11 mouse cellular contexts compared by ENCODE assay signal in the genomic region with DNA sequence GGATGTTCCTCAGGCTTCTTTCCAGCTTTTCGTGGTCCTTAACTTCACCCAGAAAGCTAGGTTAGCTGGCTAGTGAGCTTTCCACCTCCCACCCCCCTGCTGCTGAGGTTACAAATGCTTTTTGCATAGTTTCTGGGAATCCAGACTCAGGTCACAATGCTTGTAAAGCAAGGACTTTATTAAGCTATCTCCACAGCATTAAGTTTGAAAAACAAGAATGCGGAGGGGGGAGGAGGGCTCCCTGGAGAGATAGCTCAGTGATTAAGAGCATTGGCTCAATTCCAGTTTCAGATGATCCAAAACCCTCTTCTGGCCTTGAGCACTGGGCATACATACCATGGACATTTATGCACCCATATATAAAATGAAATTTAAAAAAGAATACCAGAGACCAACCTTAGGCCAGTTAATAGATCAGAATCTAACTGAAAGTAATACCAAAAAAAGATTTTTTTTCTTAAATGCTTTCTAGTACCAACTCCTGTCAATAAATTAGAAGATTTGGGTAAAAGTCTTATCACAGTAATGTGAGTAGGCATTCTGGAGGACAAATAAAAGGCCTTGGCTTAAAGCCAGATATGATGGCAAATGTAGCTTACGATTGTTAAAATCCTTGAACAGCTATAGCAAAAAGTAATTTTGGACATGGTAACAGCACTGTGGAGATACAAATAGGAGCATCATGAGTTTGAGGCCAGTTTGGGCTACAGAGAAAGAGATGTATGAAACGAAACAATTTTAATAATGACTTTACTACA.
DNase-seq lines count a peak whose midpoint lies in the region; ATAC-seq lines count a peak whose summit lies in the region.
"Had no signal": no experiment of that assay in that cellular context is flagged by ENCODE, and none has a peak within 500 bp of the region (broad histone marks: within the 10 kb centered on the region; RNA-seq: fewer than 3 reads in every experiment).

No protein-coding gene starts in this region.

- ATAC-seq in limb, embryonic 13.5 days (ENCODE audit: low FRiP score, low read depth) = no peak
- no peak for ATAC-seq in hindbrain, embryonic 16.5 days

- H3K9me3 ChIP-seq in limb, embryonic 13.5 days = no peaks in the 10 kb centered on the region
- no peaks in the 10 kb centered on the region for H3K9me3 ChIP-seq in limb, embryonic 10.5 days (replicated peaks)
- no peaks in the 10 kb centered on the region for H3K9me3 ChIP-seq in hindbrain, embryonic 16.5 days (ENCODE audit: control insufficient read depth, low read length)
- H3K9me3 ChIP-seq: hindbrain, embryonic 15.5 days; stomach, embryonic 15.5 days had no signal

- H3K4me2 ChIP-seq in limb, embryonic 13.5 days (replicated peaks) = no peak overlapping the region
- H3K4me2 ChIP-seq in hindbrain, embryonic 16.5 days (ENCODE audit: low read length) = no peak overlapping the region
- H3K4me2 ChIP-seq: hindbrain, embryonic 15.5 days; stomach, embryonic 15.5 days had no signal

- H3K9ac ChIP-seq in limb, embryonic 13.5 days = no peak overlapping the region
- H3K9ac ChIP-seq in hindbrain, embryonic 16.5 days (ENCODE audit: low read depth, low read length) = no peak overlapping the region
- H3K9ac ChIP-seq: hindbrain, embryonic 15.5 days; stomach, embryonic 15.5 days had no signal

- 0 out of 2 replicates have a peak overlapping the region, but pooled peaks have one; percentile 22 for H3K27ac ChIP-seq in limb, embryonic 13.5 days
- H3K27ac ChIP-seq in limb, embryonic 10.5 days = no peak overlapping the region
- no peak overlapping the region for H3K27ac ChIP-seq in hindbrain, embryonic 16.5 days (ENCODE audit: low read depth, low read length)
- H3K27ac ChIP-seq: hindbrain, embryonic 15.5 days; stomach, embryonic 15.5 days had no signal

- H3K27me3 ChIP-seq in limb, embryonic 13.5 days = no peaks in the 10 kb centered on the region
- H3K27me3 ChIP-seq in limb, embryonic 10.5 days (ENCODE audit: low read depth, poor library complexity, severe bottlenecking) = no peaks in the 10 kb centered on the region
- no peaks in the 10 kb centered on the region for H3K27me3 ChIP-seq in hindbrain, embryonic 16.5 days (replicated peaks; ENCODE audit: control insufficient read depth, insufficient read depth, low read length)
- H3K27me3 ChIP-seq: hindbrain, embryonic 15.5 days; stomach, embryonic 15.5 days had no signal

- peaks cover 11% of the 10 kb centered on the region for H3K36me3 ChIP-seq in limb, embryonic 13.5 days
- peaks cover 50% of the 10 kb centered on the region for H3K36me3 ChIP-seq in limb, embryonic 10.5 days
- H3K36me3 ChIP-seq in hindbrain, embryonic 16.5 days (ENCODE audit: control insufficient read depth, insufficient read depth, low read length) = peaks cover 5% of the 10 kb centered on the region; the same call in 1 of the 2 replicates
- H3K36me3 ChIP-seq: stomach, embryonic 15.5 days had no signal

- peaks cover 9% of the 10 kb centered on the region for H3K4me1 ChIP-seq in limb, embryonic 13.5 days
- H3K4me1 ChIP-seq in limb, embryonic 10.5 days = no peaks in the 10 kb centered on the region
- H3K4me1 ChIP-seq in hindbrain, embryonic 16.5 days (ENCODE audit: control insufficient read depth, insufficient read depth, low read depth, low read length) = peaks cover 4% of the 10 kb centered on the region; the same call in 1 of the 2 replicates
- H3K4me1 ChIP-seq: stomach, embryonic 15.5 days had no signal

- peak; percentile 58 for DNase-seq in cerebellum, adult 9-10 months
- DNase-seq in cerebellum, postnatal 4 days (ENCODE audit: low spot score in 2 of 2) = no peak
- no peak for DNase-seq in limb, embryonic 10.5 days (ENCODE audit: low spot score)
- DNase-seq in Muller cell, postnatal 12 days (ENCODE audit: inconsistent ontology term) = peak; percentile 81
- DNase-seq in kidney, adult 9 months = peak; percentile 27
- DNase-seq in right cerebral cortex, adult 18-20 months = no peak
- DNase-seq: lung, postnatal 4 days had no signal

- WGBS in limb, embryonic 13.5 days = 71% methylated on average over 4 of the region's 4 CpGs
- WGBS in limb, embryonic 10.5 days = 93% methylated on average over 4 of the region's 4 CpGs
- 49% methylated on average over 4 of the region's 4 CpGs for WGBS in hindbrain, embryonic 16.5 days

- no peak overlapping the region for H3K4me3 ChIP-seq in limb, embryonic 13.5 days
- no peak overlapping the region for H3K4me3 ChIP-seq in limb, embryonic 10.5 days
- H3K4me3 ChIP-seq in hindbrain, embryonic 16.5 days (ENCODE audit: low read length) = no peak overlapping the region
- H3K4me3 ChIP-seq: hindbrain, embryonic 15.5 days; stomach, embryonic 15.5 days had no signal

Comparison
In these comparisons a context has a peak if more than half of its experiments do, and no peak if none do; other contexts are left out.
1. DNase-seq: peak in cerebellum, adult 9-10 months (single experiment), Muller cell, postnatal 12 days (single experiment) and kidney, adult 9 months (single experiment); none in cerebellum, postnatal 4 days (0 of 2), limb, embryonic 10.5 days (single experiment) and right cerebral cortex, adult 18-20 months (single experiment).